Mouse (Mus musculus): ENCODE results near the gene Olfr984. TPM values are rescaled to one million over a fixed set of nuclear protein-coding genes. Genes with fewer than 3 reads are reported as not detected.

Olfr984 gene
- 0.25 TPM in 1 of 2 replicates, not detected in the other for total RNA-seq (2017)

DNA sequence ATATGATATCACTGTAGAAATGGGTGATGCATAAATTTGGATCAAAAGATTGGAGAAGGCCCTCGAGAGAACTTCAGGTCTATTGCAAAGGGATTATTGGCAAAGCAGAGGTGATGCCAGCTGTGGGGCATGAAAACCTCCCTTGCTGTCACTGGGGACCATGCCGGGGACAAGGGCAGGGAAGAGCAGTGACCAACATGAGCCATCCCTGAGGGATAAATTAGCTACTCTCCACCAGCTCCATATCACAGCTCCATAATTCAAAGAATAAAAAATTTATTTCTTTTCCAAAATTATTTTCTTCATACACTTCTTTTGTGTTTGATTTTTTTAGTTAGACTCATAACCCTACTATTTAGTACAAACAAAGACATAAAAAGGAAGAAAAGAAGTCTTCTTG, at the start of gene Olfr984:
TSS of gene Olfr984 (minus strand) at position 101 of the 400 bp plus-strand sequence.
- no peak for ATAC-seq (ENCODE audit: extremely low read depth, insufficient number of reproducible peaks, low FRiP score, poor library complexity, severe bottlenecking)

DNA sequence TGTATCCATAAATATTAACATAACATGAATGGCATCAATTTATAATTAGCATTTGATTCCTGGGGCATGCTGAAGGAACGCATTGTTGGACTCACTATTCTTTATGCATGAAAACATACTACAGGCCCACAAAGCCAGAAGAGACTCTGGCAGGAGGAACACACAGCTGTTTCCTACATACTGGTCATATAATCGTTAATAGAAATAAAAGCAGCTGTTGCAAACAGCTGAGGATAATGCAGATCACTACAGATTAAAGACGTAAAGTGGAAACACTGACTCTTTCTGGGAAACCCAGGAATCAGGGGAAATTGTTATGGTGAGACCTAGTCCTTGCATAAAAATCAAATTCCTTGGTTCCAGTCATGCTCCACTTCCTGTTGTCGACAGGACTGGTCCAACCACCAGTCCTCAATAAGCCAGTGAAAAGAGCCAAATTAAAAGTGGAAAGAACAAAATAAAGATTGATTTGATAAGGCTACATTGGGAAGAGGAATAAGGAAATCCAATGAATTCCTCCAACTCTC, 41.2 kb upstream of the Olfr984 start:
- no peak for ATAC-seq (ENCODE audit: extremely low read depth, insufficient number of reproducible peaks, low FRiP score, poor library complexity, severe bottlenecking)

DNA sequence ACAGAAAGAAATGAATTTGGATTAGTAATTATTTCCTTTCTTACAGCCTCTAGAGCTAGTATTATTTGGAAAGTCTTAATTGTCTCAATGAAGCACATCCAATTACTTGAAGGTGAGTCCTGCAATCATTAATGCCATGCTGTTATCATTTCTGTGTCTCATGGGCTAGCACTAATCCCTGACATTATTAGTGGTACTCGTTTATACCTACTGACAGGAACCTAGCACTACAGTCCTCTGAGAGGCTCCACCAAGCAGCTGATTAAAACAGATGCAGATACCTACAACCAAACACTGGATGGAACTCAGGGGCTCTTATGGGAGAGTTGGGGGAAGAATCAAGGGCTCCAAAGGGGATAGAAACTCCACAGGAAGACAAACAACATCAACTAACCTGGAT, 27.5 kb upstream of the Olfr984 start:
- ATAC-seq (ENCODE audit: extremely low read depth, insufficient number of reproducible peaks, low FRiP score, poor library complexity, severe bottlenecking), result no peak

DNA sequence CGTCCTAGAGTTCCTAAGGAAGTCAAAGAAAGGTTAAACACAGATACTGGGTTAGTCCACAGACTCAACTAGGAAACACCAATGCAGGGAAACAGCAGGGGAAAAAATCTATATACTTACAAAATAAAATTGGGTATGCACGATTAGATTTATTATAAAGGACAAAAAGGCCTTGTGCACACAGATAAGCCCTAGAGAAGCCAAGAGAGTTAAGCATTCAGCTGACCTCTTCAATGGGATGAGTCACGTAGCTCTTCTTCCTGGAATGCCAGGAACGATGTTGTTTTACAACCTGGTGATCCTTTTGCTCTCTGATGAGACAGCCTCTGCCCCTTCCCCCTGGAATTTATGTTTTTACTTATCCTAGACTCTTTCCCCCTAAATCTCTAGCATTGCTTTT, 25.5 kb upstream of the Olfr984 start:
- ATAC-seq (ENCODE audit: extremely low read depth, insufficient number of reproducible peaks, low FRiP score, poor library complexity, severe bottlenecking), result no peak

GRCm38 (mm10) chr9:40136987-40137688, 23.1 kb upstream of the Olfr984 start:
- ATAC-seq (ENCODE audit: extremely low read depth, insufficient number of reproducible peaks, low FRiP score, poor library complexity, severe bottlenecking), result no peak

GRCm38 (mm10) chr9:40130556-40130955, 16.6 kb upstream of the Olfr984 start:
- no peak for ATAC-seq (ENCODE audit: extremely low read depth, insufficient number of reproducible peaks, low FRiP score, poor library complexity, severe bottlenecking)

DNA sequence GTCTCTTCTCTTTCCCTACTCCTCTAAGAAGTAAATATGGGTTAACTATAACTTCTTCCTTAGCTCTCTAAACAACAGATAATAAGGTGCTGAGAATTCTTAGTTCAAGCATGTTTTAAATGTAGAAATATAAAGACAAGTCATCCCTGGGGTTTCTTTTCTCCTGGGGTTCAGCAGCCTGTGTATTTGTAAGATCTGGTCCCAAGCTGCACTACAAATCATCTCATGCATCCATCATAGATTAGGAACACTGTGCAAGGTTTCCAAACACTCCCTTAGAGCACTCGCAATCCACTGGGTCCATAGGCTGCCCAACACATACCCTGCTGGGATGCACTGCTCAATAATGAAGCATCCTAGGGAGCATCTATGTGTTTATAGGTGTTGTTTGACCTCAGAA, 16.1 kb upstream of the Olfr984 start, which contains the start of gene Olfr985:
TSS of gene Olfr985 (minus strand) at position 101 of the 400 bp plus-strand sequence.
- no peak for ATAC-seq (ENCODE audit: extremely low read depth, insufficient number of reproducible peaks, low FRiP score, poor library complexity, severe bottlenecking)

DNA sequence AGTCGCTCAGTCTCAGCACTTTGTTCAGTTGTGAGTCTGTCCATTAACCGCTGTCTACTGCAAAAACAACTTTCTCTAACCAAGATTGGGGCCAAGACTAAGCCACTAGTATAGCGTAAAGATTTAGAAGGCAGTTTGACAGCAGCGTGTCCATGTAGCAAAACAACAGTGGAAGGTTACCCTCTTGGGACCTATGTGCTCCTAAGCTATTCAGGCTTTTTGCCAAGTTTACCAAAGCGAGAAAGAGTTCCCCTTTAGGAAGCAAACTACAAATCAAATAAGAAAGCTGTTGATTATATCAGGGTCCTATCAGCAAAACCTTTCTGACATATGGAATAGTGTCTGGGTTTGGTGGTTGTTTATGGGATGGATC, 3.3 kb upstream of the Olfr984 start:
- ATAC-seq (ENCODE audit: extremely low read depth, insufficient number of reproducible peaks, low FRiP score, poor library complexity, severe bottlenecking), result no peak

DNA sequence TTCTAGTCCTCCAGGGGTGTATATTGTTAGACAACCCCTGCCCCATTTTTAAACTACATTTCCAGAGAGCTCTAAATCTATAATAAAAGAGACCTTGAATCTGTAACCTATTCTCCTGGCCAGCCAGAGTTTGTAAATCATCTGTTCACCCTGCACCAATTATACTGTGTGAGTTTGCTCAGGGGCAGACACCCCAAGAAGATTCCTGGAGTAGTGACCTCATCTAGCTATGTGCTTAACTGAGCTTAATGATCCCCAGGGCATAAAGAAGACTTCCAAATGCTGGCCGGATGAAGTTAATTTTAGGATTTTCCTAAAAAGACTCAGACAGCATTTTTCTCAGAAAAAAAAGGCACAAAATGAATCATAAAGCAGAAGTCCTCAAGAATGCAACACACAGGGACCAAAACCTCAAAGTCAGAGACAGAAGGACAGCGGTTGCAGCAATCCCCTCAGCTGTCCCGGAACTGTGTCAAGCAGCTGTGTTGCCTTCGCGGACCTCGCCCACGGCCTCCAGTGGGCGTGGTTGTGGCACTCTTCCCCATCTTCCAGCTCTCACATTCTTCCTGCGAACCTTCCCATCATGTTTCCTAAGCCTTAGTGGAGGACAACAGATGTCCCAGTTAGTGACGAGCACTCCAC, 2.8 kb upstream of the Olfr984 start:
- no peak for ATAC-seq (ENCODE audit: extremely low read depth, insufficient number of reproducible peaks, low FRiP score, poor library complexity, severe bottlenecking)

DNA sequence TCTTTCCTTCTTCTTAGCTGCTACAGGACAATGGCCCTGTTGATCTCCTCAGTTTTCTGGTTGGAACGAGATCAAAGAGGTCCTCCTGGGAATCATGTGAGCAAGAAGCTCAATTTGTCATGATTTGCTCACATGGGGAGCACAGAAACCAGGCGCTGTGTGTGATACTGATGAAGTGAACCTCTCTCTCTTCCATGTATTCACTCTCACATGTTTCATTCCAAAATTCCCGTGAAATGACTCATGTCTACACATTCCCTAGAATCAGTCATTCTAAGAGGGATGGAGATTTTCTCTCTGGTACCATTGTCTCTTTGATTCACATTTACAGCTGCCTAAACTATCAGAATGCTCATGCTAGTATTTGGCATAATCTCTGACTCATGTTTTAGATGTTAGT, 19.2 kb downstream of the Olfr984 start:
- no peak for ATAC-seq (ENCODE audit: extremely low read depth, insufficient number of reproducible peaks, low FRiP score, poor library complexity, severe bottlenecking)

DNA sequence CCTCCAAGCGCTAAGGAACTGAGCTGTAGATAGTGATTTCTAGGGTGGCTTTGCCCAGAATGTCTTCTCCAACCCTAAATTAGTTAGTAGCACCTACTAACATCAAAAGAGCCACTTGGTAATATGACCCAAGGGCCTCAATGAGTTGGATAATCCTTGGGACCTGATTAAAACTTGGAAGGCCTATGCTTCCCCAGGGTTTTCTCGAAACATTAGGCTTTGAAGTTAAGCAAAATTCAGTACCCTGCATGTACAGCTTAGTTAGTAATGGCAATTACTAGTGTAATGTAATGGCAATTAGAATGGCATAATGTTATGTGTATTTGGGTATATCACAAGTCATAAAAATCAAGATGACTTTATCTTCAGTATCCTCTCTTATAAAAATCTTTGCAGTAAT, 20.5 kb downstream of the Olfr984 start, which contains the start of gene Olfr983:
TSS of gene Olfr983 (minus strand) at position 101 of the 400 bp plus-strand sequence.
- no peak for ATAC-seq (ENCODE audit: extremely low read depth, insufficient number of reproducible peaks, low FRiP score, poor library complexity, severe bottlenecking)

DNA sequence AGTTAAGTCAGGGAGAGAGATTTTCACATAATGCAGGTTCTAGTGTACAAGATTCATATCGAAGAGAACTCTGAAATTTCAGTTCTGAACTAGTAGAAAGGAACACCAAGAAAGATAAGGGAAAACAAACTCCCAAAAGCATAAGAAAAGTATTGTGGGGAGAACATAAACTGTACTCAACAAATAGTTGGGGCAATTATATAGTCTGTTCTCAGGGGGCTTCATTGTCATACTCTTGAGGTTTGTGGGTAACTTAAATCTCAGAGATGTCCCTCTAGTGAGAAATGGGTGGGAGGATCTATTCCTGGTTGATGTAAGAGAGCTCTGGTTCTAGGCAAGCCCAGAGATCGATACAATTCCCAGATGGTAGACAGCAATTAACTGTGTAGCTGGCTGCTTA, 40.5 kb downstream of the Olfr984 start, which contains the start of gene Olfr982:
TSS of gene Olfr982 (plus strand) at position 301 of the 400 bp plus-strand sequence.
- ATAC-seq (ENCODE audit: extremely low read depth, insufficient number of reproducible peaks, low FRiP score, poor library complexity, severe bottlenecking), result no peak

- no peak for ATAC-seq (ENCODE audit: extremely low read depth, insufficient number of reproducible peaks, low FRiP score, poor library complexity, severe bottlenecking)
These were observed 63.9 kb downstream of the Olfr984 start for GRCm38 (mm10) chr9:40050138-40050537.

Other genes with a start within 250 kb of the Olfr984 start
- not detected in 2 replicates for gene Olfr972, start 247.8 kb downstream of the Olfr984 start, total RNA-seq (2017)
- gene Olfr229, start 206.9 kb downstream of the Olfr984 start, total RNA-seq (2017), result not detected in 2 replicates
- 0.12 TPM in 1 of 2 replicates, not detected in the other for gene Olfr974, start 176.7 kb downstream of the Olfr984 start, total RNA-seq (2017)
- gene Olfr975, start 162.2 kb downstream of the Olfr984 start, total RNA-seq (2017), result not detected in 2 replicates
- not detected in 2 replicates for gene Olfr976, start 153.1 kb downstream of the Olfr984 start, total RNA-seq (2017)
- gene Olfr978, start 122.1 kb downstream of the Olfr984 start, total RNA-seq (2017), result not detected in 2 replicates
- not detected in 2 replicates for gene Olfr979, start 110.7 kb downstream of the Olfr984 start, total RNA-seq (2017)
- not detected in 2 replicates for gene Olfr980, start 104.6 kb downstream of the Olfr984 start, total RNA-seq (2017)
- not detected in 2 replicates for gene Olfr981, start 92.7 kb downstream of the Olfr984 start, total RNA-seq (2017)
- gene Olfr982, start 40.4 kb downstream of the Olfr984 start, total RNA-seq (2017), result not detected in 2 replicates
- gene Olfr983, start 20.6 kb downstream of the Olfr984 start, total RNA-seq (2017), result not detected in 2 replicates
- not detected in 2 replicates for gene Olfr985, start 16.0 kb upstream of the Olfr984 start, total RNA-seq (2017)
- not detected in 2 replicates for gene Tmem225, start 33.9 kb upstream of the Olfr984 start, total RNA-seq (2017)
- not detected in 2 replicates for gene Olfr986, start 66.7 kb upstream of the Olfr984 start, total RNA-seq (2017)
- gene Zfp202, start 78.1 kb upstream of the Olfr984 start, total RNA-seq (2017), result 0.98 and 1.3 TPM in 2 replicates
- not detected in 2 replicates for gene Scn3b, start 155.0 kb upstream of the Olfr984 start, total RNA-seq (2017)